Mouse (Mus musculus) lung, embryonic 15.5 days (tissue): ENCODE data around the gene Scrg1. TPM values are rescaled to one million over a fixed set of nuclear protein-coding genes. Genes with fewer than 3 reads are reported as not detected.
"Not testable (repeated sequence)": the region's sequence is repeated elsewhere in the genome, so short reads cannot be mapped to it uniquely, and the experiment has no call there.

ENCODE experiments used
- ATAC-seq: fragments of 200-750 bp; cut with Nextera tagmentation; 2 replicates; pipeline ENCODE4 v1.8.0; 2017; ENCODE audit warnings: moderate number of reproducible peaks, borderline replicate concordance; ENCODE audit not compliant: low FRiP score, low TSS enrichment; ENCODE audit errors: extremely low read depth
- H3K27ac ChIP-seq: fragments of 300-500 bp; sonication (generic); 2 replicates; pipeline ENCODE4 v1.5.1; 2015; ENCODE audit warnings: moderate library complexity, mild to moderate bottlenecking, inconsistent platforms
- H3K27me3 ChIP-seq: fragments of 300-500 bp; sonication (generic); 2 replicates; pipeline ENCODE4 v1.6.1; 2015; ENCODE audit warnings: inconsistent platforms
- H3K36me3 ChIP-seq: fragments of 300-500 bp; sonication (generic); 2 replicates; pipeline ENCODE4 v1.6.1; 2015; ENCODE audit warnings: inconsistent platforms
- H3K4me1 ChIP-seq: fragments of 300-500 bp; sonication (generic); 2 replicates; pipeline ENCODE4 v1.6.1; 2015; ENCODE audit warnings: inconsistent platforms
- H3K4me2 ChIP-seq: fragments of 300-500 bp; sonication (generic); 2 replicates; pipeline ENCODE4 v1.6.1; 2015; ENCODE audit warnings: inconsistent platforms, mild to moderate bottlenecking, moderate library complexity
- H3K4me3 ChIP-seq: fragments of 300-500 bp; sonication (generic); 2 replicates; pipeline ENCODE4 v1.5.1; 2015; ENCODE audit warnings: mild to moderate bottlenecking, inconsistent platforms
- H3K9ac ChIP-seq: fragments of 300-500 bp; sonication (generic); 2 replicates; pipeline ENCODE4 v1.6.1; 2015; ENCODE audit warnings: inconsistent platforms
- H3K9me3 ChIP-seq: fragments of 300-500 bp; sonication (generic); 2 replicates; pipeline ENCODE4 v1.6.1; 2016; ENCODE audit warnings: inconsistent platforms
- WGBS: fragments of 180-500 bp; shearing (Covaris S2); methylation state at CpG from one replicate; pipeline ENCODE4 v1.1.7; 2015; 5-methylcytosine and 5-hydroxymethylcytosine counted together
- polyA plus RNA-seq: library from polyadenylated mRNA; unstranded; fragments of >200 nt; fragmentation: Nextera tagmentation; extraction: Ambion mirVana; gene quantifications from 2 replicates; pipeline ENCODE4 v1.2.1, GENCODE M21; 2015

Scrg1 gene
- polyA plus RNA-seq, 1 experiment from 2014 or later = 1.8 TPM

DNA sequence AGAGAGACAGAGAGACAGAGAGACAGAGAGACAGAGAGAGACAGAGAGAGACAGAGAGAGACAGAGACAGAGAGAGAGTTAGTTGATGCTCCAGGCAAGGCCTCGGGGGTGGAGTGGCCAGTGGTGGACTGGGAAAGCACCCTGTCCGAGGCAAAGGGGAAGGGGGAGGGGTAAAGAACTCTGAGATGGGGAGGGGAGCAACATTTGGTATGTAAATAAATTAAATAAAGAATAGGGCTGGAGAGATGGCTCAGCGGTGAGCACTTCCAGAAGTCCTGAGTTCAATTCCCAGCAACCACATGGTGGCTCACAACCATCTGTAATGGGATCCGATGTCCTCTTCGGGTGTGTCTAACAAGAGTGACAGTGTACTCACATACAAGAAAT is 25.8 kb upstream of the Scrg1 start:
- H3K36me3 ChIP-seq, H3K4me2 ChIP-seq, H3K9ac ChIP-seq, H3K4me3 ChIP-seq, H3K27ac ChIP-seq, H3K4me1 ChIP-seq, H3K9me3 ChIP-seq: not testable (repeated sequence)
- H3K27me3 ChIP-seq = peaks cover 12% of the 10 kb centered on the region; the same call in 1 of the 2 replicates
- WGBS = 66% methylated on average over 5 of the region's 5 CpGs
- ATAC-seq = peak; percentile 39; the same call in 1 of the 2 replicates

DNA sequence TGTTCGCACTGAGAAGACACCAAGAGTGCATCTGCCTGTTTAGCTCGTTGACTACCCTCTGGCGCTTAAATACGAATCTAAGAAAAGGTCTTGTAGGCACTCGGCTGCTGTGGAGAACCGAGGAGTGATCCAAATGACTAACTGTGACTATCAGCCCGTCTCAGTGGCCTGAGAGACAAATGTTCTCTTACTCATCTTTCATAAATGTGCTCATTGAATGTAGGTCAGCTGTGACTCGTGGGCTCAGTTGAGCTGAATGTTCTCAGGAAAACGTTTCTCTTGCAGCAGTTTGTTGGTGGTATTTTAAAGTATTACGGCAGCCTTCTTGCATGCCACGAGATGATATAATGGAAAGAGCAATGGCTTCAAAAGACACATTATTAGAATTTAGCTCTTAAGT is 24.8 kb upstream of the Scrg1 start:
- H3K4me2 ChIP-seq = no peak overlapping the region
- no peak for ATAC-seq
- H3K9me3 ChIP-seq = no peaks in the 10 kb centered on the region
- no peak overlapping the region for H3K9ac ChIP-seq
- H3K4me3 ChIP-seq = no peak overlapping the region
- peaks cover 12% of the 10 kb centered on the region; the same call in 1 of the 2 replicates for H3K27me3 ChIP-seq
- no peaks in the 10 kb centered on the region for H3K36me3 ChIP-seq
- no peak overlapping the region for H3K27ac ChIP-seq
- H3K4me1 ChIP-seq = peaks cover 6% of the 10 kb centered on the region; the same call in 1 of the 2 replicates
- 75% methylated on average over 11 of the region's 11 CpGs for WGBS

DNA sequence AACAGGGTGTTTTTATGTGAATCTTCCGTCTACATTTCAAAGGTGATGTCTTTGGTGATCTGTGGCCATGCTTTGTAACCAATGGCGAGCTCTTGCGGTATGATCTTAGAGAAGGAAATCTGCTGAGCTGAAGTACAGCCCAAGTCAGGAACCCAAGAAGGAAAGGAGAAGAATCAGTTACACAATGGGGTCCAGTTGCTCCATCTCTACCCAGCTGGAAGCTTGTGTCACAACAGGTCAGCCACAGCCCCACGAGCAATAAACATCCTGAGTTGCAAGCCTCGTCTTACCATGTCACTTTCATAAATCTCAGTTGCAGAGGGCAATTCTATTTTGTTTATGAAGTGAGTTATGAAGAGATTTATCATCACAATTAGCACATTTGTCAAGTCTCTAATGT is 22.9 kb upstream of the Scrg1 start:
- 58% methylated on average over 5 of the region's 5 CpGs for WGBS
- peaks cover 5% of the 10 kb centered on the region; the same call in 1 of the 2 replicates for H3K27me3 ChIP-seq
- no peak overlapping the region for H3K9ac ChIP-seq
- peaks cover 18% of the 10 kb centered on the region; the same call in 1 of the 2 replicates for H3K4me1 ChIP-seq
- no peaks in the 10 kb centered on the region for H3K36me3 ChIP-seq
- no peak overlapping the region for H3K4me3 ChIP-seq
- H3K9me3 ChIP-seq = no peaks in the 10 kb centered on the region
- H3K4me2 ChIP-seq = no peak overlapping the region
- ATAC-seq = no peak
- no peak overlapping the region for H3K27ac ChIP-seq

DNA sequence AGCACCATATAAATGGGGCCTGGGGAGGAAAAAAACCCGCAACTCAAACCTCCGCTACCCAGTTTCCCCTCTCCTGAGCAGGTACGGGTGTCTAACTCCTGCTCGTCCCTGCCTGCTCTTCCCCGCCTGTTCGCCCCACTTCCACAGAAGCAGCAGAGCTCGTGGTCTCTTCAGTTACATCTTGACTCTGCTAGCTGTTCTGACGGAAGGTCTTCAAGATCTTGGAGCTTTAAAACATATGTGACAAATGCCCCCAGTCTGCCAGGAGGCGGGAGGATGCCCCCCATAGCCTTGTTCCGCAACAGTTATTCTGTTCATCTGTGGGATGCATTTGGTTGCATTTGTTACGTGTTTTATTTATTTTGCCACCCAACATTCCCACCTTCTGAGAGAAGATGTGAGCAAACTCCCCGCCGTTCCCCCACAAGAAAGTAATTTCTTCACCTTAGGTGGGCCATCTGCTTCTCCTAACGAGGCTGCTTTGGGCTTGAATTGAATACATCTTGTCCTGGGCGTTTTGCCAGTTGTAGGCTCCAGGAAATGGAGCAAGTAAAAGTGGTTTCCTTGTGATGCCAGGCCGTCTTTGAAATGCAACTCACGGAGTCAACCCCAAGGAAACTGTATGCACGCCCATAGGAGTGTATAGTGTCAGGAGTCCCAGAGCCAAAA is 19.8 kb upstream of the Scrg1 start:
- no peak overlapping the region for H3K27ac ChIP-seq
- no peak overlapping the region for H3K4me2 ChIP-seq
- no peak overlapping the region for H3K9ac ChIP-seq
- no peaks in the 10 kb centered on the region for H3K36me3 ChIP-seq
- H3K4me1 ChIP-seq = peaks cover 12% of the 10 kb centered on the region; the same call in 1 of the 2 replicates
- H3K27me3 ChIP-seq = no peaks in the 10 kb centered on the region
- H3K9me3 ChIP-seq = no peaks in the 10 kb centered on the region
- WGBS = 42% methylated on average over 18 of the region's 18 CpGs
- no peak overlapping the region for H3K4me3 ChIP-seq
- no peak; the same call in 1 of the 2 replicates for ATAC-seq

DNA sequence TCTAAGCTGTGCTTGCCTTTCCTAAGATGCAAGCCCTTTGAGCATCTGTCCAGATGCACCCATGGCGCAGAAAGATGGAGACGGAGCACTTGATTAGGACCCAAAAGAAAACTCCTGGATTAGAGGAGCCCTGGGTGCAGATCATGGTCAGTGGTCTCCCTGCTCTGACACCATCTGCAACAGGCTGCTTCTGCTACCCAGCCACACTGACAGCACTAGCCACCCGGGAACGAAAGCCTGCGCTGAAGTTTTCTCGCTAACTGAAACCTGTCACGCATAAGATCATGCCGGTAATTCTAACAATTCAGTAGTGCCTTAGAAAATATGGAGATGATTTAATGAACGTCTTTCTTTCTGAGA is 19.3 kb upstream of the Scrg1 start:
- no peaks in the 10 kb centered on the region for H3K36me3 ChIP-seq

DNA sequence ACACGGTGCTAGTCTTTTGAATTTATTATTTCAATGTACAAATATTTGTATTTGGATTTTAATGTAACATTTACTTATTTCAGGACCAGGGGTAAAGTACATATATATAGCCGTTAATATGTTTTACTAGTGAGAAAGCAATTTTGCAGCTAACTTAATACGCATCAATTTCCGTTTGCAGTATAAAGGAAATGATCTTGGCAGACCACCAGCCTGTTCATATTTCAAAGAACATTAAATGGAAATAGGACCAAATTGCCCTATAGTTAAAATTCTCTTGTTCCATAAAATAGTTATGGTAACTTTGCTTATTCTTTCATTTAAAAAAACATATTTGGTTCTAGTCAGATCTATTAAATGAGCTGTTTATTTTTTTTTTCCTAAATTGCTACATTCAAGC is 14.6 kb upstream of the Scrg1 start:
- Histone ChIP-seq H3K27ac (no peak overlapping the region), H3K4me3 (no peak overlapping the region), H3K4me1 (peaks cover 9% of the 10 kb centered on the region; the same call in 1 of the 2 replicates), H3K9ac (no peak overlapping the region), H3K9me3 (no peaks in the 10 kb centered on the region), H3K27me3 (no peaks in the 10 kb centered on the region), H3K36me3 (no peaks in the 10 kb centered on the region), H3K4me2 (no peak overlapping the region)
- ATAC-seq = no peak
- 46% methylated on average over 4 of the region's 4 CpGs for WGBS

More for the DNA sequence above, 19.3 kb upstream of the Scrg1 start:
- no peaks in the 10 kb centered on the region for H3K27me3 ChIP-seq
- H3K4me2 ChIP-seq = no peak overlapping the region
- H3K4me3 ChIP-seq = no peak overlapping the region
- H3K27ac ChIP-seq = no peak overlapping the region
- peaks cover 12% of the 10 kb centered on the region; the same call in 1 of the 2 replicates for H3K4me1 ChIP-seq
- WGBS = 81% methylated on average over 9 of the region's 9 CpGs
- no peak for ATAC-seq
- no peak overlapping the region for H3K9ac ChIP-seq
- no peaks in the 10 kb centered on the region for H3K9me3 ChIP-seq

DNA sequence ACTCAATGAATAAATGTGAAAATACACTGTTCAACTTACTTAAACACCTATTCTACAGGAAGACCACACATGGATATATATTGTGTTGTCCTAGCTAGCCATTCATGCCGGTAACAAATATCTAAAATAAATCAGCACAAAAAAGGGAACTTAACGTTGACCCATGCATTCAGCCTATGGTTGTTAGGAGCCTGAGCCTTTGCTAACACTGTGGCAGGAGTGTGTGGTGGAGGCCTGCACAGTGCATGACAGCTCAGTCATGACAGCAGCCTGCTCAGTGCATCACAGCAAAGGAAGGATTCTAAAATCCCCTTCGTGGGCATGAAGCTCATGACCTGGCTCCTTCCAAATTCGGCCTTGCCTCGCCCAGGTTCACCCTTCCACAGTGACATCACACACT is 14.2 kb upstream of the Scrg1 start:
- Histone ChIP-seq H3K9me3 (no peaks in the 10 kb centered on the region), H3K9ac (no peak overlapping the region), H3K4me1 (peaks cover 6% of the 10 kb centered on the region; the same call in 1 of the 2 replicates), H3K27ac (no peak overlapping the region), H3K4me3 (no peak overlapping the region), H3K27me3 (no peaks in the 10 kb centered on the region), H3K4me2 (no peak overlapping the region), H3K36me3 (no peaks in the 10 kb centered on the region)
- ATAC-seq = no peak
- WGBS = 84% methylated on average over 5 of the region's 5 CpGs

DNA sequence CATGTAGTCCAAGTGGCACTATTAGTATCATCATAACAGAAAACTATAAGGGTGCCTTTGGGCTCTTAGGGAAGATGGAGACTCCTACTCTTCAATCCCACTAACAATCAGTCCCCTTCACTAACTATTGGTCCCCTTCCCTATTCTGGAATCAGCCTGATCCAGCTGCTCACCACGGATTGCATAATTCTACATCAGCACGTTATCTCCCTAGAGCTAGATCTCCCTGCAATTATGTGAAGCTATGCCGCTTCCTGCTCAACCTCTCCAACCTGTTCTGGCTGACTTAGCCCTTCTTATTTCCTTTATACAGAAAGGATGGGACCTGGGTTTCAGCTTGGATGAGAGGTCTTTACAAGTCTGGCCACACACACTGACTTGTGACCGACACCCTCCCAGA is 12.4 kb upstream of the Scrg1 start:
- Histone ChIP-seq H3K4me3 (no peak overlapping the region), H3K36me3 (no peaks in the 10 kb centered on the region), H3K4me2 (no peak overlapping the region), H3K27ac (no peak overlapping the region), H3K4me1 (no peaks in the 10 kb centered on the region), H3K9me3 (no peaks in the 10 kb centered on the region), H3K9ac (no peak overlapping the region), H3K27me3 (no peaks in the 10 kb centered on the region)
- no peak for ATAC-seq
- WGBS = 61% methylated on average over 4 of the region's 4 CpGs

DNA sequence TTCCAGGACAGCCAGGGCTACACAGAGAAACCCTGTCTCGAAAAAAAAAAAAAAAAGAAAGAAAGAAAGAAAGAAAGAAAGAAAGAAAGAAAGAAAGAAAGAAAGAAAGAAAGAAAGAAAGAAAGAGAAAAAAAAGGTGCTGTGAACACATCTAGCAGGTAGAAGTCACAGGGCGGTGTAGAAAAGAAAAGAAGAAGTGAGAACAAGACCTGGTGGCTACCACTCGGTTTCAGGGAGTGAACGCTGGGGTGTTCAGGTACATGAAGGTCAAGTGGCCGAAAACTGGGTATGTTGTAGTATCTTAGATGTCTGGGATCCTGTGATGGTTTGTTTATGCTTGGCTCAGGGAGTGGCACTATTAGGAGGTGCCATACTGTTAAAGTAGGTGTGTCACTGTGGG is 9.8 kb upstream of the Scrg1 start:
- not testable (repeated sequence) for H3K27ac ChIP-seq, H3K27me3 ChIP-seq, H3K9me3 ChIP-seq, ATAC-seq, H3K4me2 ChIP-seq, H3K9ac ChIP-seq, H3K4me3 ChIP-seq, H3K36me3 ChIP-seq, H3K4me1 ChIP-seq
- 82% methylated on average over 5 of the region's 5 CpGs for WGBS

DNA sequence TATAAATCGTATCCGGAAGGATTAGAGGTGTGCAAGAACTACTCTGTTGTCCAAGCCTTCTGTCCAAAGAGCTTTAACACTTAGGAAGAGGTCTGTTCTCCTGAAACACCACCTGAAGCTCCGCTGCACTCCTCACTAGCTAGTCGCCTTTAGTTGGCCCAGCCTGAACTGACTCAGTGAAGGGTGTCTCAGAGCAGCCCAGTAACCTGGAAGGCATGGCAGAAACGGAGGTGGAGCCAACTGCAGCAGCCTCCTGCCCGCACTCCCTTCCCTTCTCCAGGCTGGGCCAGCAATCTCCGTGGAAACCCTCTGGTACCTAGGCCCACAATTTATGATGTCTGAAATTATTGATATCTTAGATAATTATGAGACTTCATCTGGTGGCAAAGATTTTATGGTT is 5.0 kb upstream of the Scrg1 start:
- H3K36me3 ChIP-seq = no peaks in the 10 kb centered on the region
- 76% methylated on average over 7 of the region's 7 CpGs for WGBS
- no peak overlapping the region for H3K27ac ChIP-seq
- H3K27me3 ChIP-seq = no peaks in the 10 kb centered on the region
- H3K9me3 ChIP-seq = no peaks in the 10 kb centered on the region
- no peaks in the 10 kb centered on the region for H3K4me1 ChIP-seq
- ATAC-seq = no peak
- no peak overlapping the region for H3K4me3 ChIP-seq
- H3K4me2 ChIP-seq = no peak overlapping the region
- no peak overlapping the region for H3K9ac ChIP-seq

DNA sequence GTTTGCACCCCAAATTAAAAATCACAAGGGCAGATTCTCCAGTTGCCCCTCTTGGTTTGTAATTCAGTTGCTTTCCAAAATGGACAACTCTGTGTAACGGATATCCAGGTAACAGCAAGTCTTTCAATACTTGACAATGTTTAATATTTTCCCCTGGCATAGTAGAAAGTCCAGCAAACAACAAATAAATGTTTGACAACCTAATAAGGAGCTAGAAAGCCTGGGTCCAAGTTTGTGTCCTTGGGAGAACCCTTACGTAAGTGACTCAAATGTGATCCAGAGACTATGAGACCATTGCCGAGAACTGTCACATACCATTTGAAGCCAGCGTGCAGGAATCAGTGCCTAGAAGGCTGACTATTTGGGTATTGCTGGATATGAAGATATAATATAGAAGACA is 3.8 kb upstream of the Scrg1 start:
- WGBS = 91% methylated on average over 4 of the region's 4 CpGs
- Histone ChIP-seq H3K4me2 (no peak overlapping the region), H3K4me1 (0 out of 2 replicates have a peak, but pooled peaks cover under 1% of the 10 kb centered on the region), H3K27me3 (no peaks in the 10 kb centered on the region), H3K9ac (no peak overlapping the region), H3K9me3 (no peaks in the 10 kb centered on the region), H3K27ac (no peak overlapping the region), H3K36me3 (no peaks in the 10 kb centered on the region), H3K4me3 (no peak overlapping the region)
- ATAC-seq = no peak

DNA sequence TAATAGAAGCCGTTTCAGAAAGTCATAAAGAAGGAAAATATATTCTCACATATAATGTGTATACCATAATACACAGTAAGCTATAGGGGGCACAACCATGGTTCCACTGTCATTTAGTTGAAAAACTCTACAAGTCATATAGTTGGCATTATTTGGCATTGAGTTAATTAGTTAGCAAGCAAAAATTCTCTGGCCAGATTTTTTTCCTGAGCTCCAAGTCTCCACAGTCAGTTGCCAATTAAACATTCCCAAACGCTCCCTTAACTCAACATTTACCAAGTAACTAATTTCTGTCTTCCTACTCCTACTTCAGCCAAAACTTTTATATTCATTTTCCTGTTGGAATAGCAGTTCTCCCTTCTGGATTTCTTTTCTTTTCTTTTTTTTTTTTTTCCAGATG is 2.4 kb upstream of the Scrg1 start:
- Histone ChIP-seq H3K36me3 (no peaks in the 10 kb centered on the region), H3K9ac (no peak overlapping the region), H3K4me1 (peaks cover 12% of the 10 kb centered on the region; the same call in 1 of the 2 replicates), H3K9me3 (no peaks in the 10 kb centered on the region), H3K4me2 (no peak overlapping the region), H3K27me3 (no peaks in the 10 kb centered on the region), H3K27ac (no peak overlapping the region), H3K4me3 (no peak overlapping the region)
- no peak for ATAC-seq
- WGBS = 88% methylated on average over 2 of the region's 2 CpGs
